Mouse (Mus musculus) adrenal gland, postnatal 25 days (tissue): ENCODE results near the gene Ndufaf2. TPM values are rescaled to one million over a fixed set of nuclear protein-coding genes. Genes with fewer than 3 reads are reported as not detected.
A peak's percentile ranks its signal among the peaks of the same experiment; 100 is the strongest.

Experiments used
- DNase-seq: peaks from one replicate; pipeline ENCODE4 v3.0.0; 2021; ENCODE audit warnings: mixed read lengths
- total RNA-seq: library from RNA; stranded (reverse); gene quantifications from 2 replicates; pipeline ENCODE4 v1.2.3, GENCODE M21; 2021

The Ndufaf2 gene
- total RNA-seq, 1 experiment from 2014 or later, result 31.7 TPM

DNA sequence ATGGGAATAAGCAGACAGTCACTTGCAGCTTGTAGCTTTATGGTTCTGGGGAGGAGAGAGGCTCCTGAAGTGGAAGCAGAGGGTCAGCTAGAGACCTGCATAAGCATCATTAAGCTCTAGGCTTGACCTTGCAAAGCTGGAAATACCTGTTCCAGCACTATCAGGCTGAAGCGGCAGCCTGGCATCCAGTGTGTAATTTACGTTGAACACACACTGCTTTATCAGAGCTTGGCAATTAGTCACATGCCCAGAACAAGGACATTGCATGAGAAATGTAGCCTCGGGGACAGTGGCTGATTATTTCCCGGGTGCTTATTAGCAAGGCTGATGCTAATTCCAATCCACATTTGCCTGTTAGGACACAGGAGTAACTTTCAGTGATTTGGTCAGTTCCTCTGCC, 196.5 kb downstream of the Ndufaf2 start:
- no peak for DNase-seq

- no peak for DNase-seq
These were observed 196.9 kb downstream of the Ndufaf2 start for GRCm38 (mm10) chr13:107961501-107961900.

- DNase-seq, result no peak
These were observed 197.9 kb downstream of the Ndufaf2 start for GRCm38 (mm10) chr13:107960549-107960948.

- no peak for DNase-seq
These were observed 198.5 kb downstream of the Ndufaf2 start for GRCm38 (mm10) chr13:107959891-107960290.

DNA sequence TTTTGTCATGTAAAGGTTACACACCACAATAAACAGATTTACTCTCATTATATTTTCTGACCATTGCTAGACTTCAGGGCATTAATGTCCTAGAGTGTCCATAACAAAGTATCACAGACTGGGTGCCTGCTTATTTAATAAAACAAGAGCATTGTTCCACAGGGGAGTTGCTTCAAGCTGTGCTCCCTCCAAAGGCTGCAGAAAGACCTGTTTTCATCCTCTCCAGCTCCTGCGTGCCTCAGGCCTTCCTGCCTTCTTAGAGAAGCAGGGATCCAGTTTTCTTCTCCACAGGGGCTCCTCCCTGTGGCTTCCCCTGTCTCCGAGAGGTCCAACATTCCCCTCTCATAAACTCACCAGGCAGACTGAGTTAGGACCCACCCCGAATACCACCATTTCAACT, 202.2 kb downstream of the Ndufaf2 start:
- no peak for DNase-seq

GRCm38 (mm10) chr13:107955327-107956110, 202.9 kb downstream of the Ndufaf2 start:
- peak; percentile 35 for DNase-seq

- no peak for DNase-seq
These were observed 203.8 kb downstream of the Ndufaf2 start for GRCm38 (mm10) chr13:107954445-107955261.

- DNase-seq, result no peak
These were observed 204.4 kb downstream of the Ndufaf2 start for GRCm38 (mm10) chr13:107954100-107954444.

Other genes with a start within 250 kb of the Ndufaf2 start
- gene Smim15, start 114.2 kb downstream of the Ndufaf2 start, total RNA-seq, result 44.1 and 49.2 TPM in 2 replicates
- 9.1 and 13.2 TPM in 2 replicates for gene Ercc8, start 108 bp upstream of the Ndufaf2 start, total RNA-seq
- 2.6 TPM in 2 replicates for gene Elovl7, start 55.8 kb upstream of the Ndufaf2 start, total RNA-seq
- gene Depdc1b, start 157.7 kb upstream of the Ndufaf2 start, total RNA-seq, result 1.2 and 2.2 TPM in 2 replicates